In genomic region chr2:95119544-95119943, GRCm38 (mm10) we compare ENCODE assay signal across 23 mouse cellular contexts.
DNase-seq lines count a peak whose midpoint lies in the region; ATAC-seq and TF ChIP-seq lines count a peak whose summit lies in the region.
"Had no signal": no experiment of that assay in that cellular context is flagged by ENCODE, and none has a peak within 500 bp of the region (broad histone marks: within the 10 kb centered on the region; RNA-seq: fewer than 3 reads in every experiment).

No protein-coding gene starts in this region.

- no peak overlapping the region for H3K4me2 ChIP-seq in myocyte (ENCODE audit: low read depth)
- no peak overlapping the region for H3K4me2 ChIP-seq in stomach, postnatal 0 days (replicated peaks; ENCODE audit: low read depth)
- H3K4me2 ChIP-seq: embryonic facial prominence, embryonic 13.5 days; embryonic facial prominence, embryonic 15.5 days; forebrain, embryonic 12.5 days had no signal

- no peaks in the 10 kb centered on the region for H3K27me3 ChIP-seq in myocyte (ENCODE audit: control insufficient read depth, insufficient read depth, insufficient read length)
- no peaks in the 10 kb centered on the region for H3K27me3 ChIP-seq in stomach, postnatal 0 days (ENCODE audit: control insufficient read depth, insufficient read depth, low read length)
- H3K27me3 ChIP-seq: CH12.LX; embryonic facial prominence, embryonic 13.5 days; embryonic facial prominence, embryonic 15.5 days; forebrain, embryonic 12.5 days had no signal

- no peaks in the 10 kb centered on the region for H3K36me3 ChIP-seq in myocyte (ENCODE audit: control insufficient read depth, insufficient read depth)
- H3K36me3 ChIP-seq in stomach, postnatal 0 days (ENCODE audit: control insufficient read depth, insufficient read depth, low read length), result no peaks in the 10 kb centered on the region
- H3K36me3 ChIP-seq: embryonic facial prominence, embryonic 13.5 days; embryonic facial prominence, embryonic 15.5 days; forebrain, embryonic 12.5 days; G1E had no signal

- no peaks in the 10 kb centered on the region for H3K79me2 ChIP-seq in myocyte (ENCODE audit: control insufficient read depth, insufficient read depth)

- no peak overlapping the region for H3K27ac ChIP-seq in stomach, postnatal 0 days (replicated peaks)
- H3K27ac ChIP-seq: embryonic facial prominence, embryonic 13.5 days; embryonic facial prominence, embryonic 15.5 days; forebrain, embryonic 12.5 days had no signal

- no peak overlapping the region for H3K4me3 ChIP-seq in myocyte
- no peak overlapping the region for H3K4me3 ChIP-seq in stomach, postnatal 0 days (ENCODE audit: low read depth, low read length)
- H3K4me3 ChIP-seq: embryonic facial prominence, embryonic 13.5 days; embryonic facial prominence, embryonic 15.5 days; forebrain, embryonic 12.5 days had no signal

- no peaks in the 10 kb centered on the region for H3K9me3 ChIP-seq in stomach, postnatal 0 days (ENCODE audit: control insufficient read depth, low read length)
- H3K9me3 ChIP-seq: embryonic facial prominence, embryonic 13.5 days; embryonic facial prominence, embryonic 15.5 days; forebrain, embryonic 12.5 days had no signal

- peak; percentile 29 for DNase-seq in 3T3-L1 (ENCODE audit: low read depth, low spot score)
- peak; percentile 70 for DNase-seq in Muller cell, postnatal 12 days (ENCODE audit: inconsistent ontology term)
- DNase-seq in stomach, postnatal 0 days (ENCODE audit: low spot score), result no peak
- DNase-seq in heart, postnatal 4 days, result no peak
- DNase-seq: adrenal gland, adult 2 months; adrenal gland, postnatal 10 days; adrenal gland, postnatal 25 days; cerebellum, adult 11 months; cerebellum, adult 18-20 months; cerebellum, adult 8-10 months; cerebellum, adult 9-11 months; cerebellum, postnatal 14 days; cerebellum, postnatal 36 days; embryo, embryonic 11 days had no signal

- no peak for TF ChIP-seq EP300 in stomach, postnatal 0 days (optimal IDR thresholded peaks at IDR 0.05)

- H3K9ac ChIP-seq in stomach, postnatal 0 days (ENCODE audit: low read length), result no peak overlapping the region
- H3K9ac ChIP-seq: embryonic facial prominence, embryonic 13.5 days; embryonic facial prominence, embryonic 15.5 days; forebrain, embryonic 12.5 days had no signal

- H3ac ChIP-seq in myocyte (ENCODE audit: control insufficient read depth, insufficient read length), result no peak overlapping the region

- TF ChIP-seq CTCF in stomach, postnatal 0 days (IDR thresholded peaks at IDR 0.05; ENCODE audit: low read depth), result no peak

- H3K4me1 ChIP-seq in stomach, postnatal 0 days (replicated peaks; ENCODE audit: control insufficient read depth, insufficient read depth), result no peaks in the 10 kb centered on the region
- H3K4me1 ChIP-seq: embryonic facial prominence, embryonic 15.5 days; forebrain, embryonic 12.5 days had no signal

- TF ChIP-seq POLR2A in myocyte (IDR thresholded peaks at IDR 0.05; ENCODE audit: insufficient read length, low read depth), result no peak

- no peak for ATAC-seq in stomach, postnatal 0 days (ENCODE audit: low FRiP score, low TSS enrichment)
- ATAC-seq: CD4-positive, CD25-positive, alpha-beta regulatory T cell, adult 4 months; forebrain, embryonic 14.5 days; forebrain, embryonic 16.5 days had no signal

TF ChIP-seq in myocyte, 11 proteins besides CTCF, POLR2A, EP300 and RAD21:
- TF ChIP-seq CEBPB (IDR thresholded peaks at IDR 0.05; ENCODE audit: insufficient read depth, poor library complexity, severe bottlenecking) (peak; percentile 70; the same call in 1 of the 2 replicates), TCF12 (IDR thresholded peaks at IDR 0.05; ENCODE audit: insufficient read depth, poor library complexity, severe bottlenecking) (no peak)

Comparison
In these comparisons a context has a peak if more than half of its experiments do, and no peak if none do; other contexts are left out.
1. DNase-seq: peak in 3T3-L1 (single experiment) and Muller cell, postnatal 12 days (single experiment); none in stomach, postnatal 0 days (single experiment) and heart, postnatal 4 days (single experiment).